Mouse (Mus musculus) cerebellum, adult 18-20 months (tissue): ENCODE results near the gene Asb1.

Source experiments
- DNase-seq, 2 experiments: peaks; one replicate each; pipeline ENCODE4 v3.0.0; 2021

Asb1 gene

DNA sequence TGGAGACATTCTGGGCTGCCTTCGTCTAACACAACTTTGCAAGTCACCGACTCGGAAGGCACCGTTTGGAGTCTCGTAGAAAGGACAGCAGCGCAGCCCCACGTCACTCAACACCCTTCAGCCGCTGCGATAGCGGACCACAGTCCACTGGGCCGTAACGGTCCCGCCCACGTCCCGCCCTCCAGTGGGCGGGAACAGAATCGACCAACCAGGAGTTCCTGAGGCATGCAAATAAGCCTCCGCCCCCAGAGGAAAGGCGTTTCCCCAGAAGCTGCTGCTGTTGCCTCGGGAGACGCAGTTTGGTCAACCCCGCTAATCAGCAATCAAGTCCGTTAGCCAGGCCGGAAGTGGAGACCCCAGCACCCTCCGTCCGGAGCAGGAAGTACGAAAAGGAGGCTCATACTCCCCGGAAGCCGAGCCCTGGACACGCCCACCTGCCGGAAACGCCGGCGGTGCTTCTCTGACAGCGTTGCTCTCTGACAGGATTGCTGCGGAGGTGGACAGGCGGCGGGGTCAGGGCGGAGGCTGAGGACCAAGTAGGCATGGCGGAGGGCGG lies at the start of gene Asb1:
Asb1 (plus strand) TSS at position 274 of the 556 bp plus-strand sequence.
- peak; percentile 91 to 93 for DNase-seq

DNA sequence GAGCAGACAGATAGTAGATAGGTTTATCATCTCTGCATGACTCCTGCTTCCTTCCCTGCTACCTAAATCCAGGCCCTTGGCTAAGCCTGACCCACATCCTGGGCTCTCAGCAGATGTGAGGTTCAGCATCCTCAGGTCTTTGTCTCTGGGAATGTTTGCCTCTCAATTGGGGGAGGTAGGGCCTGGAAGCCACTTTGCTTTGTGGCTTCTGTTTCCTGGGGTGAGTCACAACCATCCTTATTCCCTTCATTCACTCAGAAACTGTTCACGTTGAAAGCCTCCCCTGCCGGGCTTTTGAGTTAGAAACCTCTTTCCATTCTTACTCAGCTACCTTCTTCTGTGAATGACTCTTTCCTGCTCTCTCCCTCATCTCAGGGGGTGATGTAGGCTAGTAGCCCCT lies 47.6 kb upstream of the Asb1 start:
- no peak for DNase-seq

DNA sequence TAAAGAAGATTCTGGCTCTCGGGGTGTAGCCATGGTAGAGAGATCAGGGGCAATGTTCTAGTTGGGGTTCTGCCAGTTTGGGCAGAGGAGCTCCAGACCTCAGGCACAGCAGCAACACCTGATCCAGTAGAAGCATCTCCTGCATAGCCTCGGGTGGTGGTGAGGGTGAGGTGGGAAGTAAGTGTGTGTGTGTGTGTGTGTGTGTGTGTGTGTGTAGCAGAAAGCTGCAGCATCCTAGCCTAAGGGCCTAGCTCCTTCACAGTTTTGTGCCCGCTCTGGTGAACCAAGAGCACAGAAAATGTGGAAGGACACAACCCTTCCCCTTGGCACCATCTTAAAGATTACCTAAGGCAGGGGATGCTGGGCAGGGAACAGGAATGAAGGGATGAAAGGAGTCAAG lies 46.4 kb upstream of the Asb1 start:
- DNase-seq = peak in 1 of 2 experiments; percentile 10

DNA sequence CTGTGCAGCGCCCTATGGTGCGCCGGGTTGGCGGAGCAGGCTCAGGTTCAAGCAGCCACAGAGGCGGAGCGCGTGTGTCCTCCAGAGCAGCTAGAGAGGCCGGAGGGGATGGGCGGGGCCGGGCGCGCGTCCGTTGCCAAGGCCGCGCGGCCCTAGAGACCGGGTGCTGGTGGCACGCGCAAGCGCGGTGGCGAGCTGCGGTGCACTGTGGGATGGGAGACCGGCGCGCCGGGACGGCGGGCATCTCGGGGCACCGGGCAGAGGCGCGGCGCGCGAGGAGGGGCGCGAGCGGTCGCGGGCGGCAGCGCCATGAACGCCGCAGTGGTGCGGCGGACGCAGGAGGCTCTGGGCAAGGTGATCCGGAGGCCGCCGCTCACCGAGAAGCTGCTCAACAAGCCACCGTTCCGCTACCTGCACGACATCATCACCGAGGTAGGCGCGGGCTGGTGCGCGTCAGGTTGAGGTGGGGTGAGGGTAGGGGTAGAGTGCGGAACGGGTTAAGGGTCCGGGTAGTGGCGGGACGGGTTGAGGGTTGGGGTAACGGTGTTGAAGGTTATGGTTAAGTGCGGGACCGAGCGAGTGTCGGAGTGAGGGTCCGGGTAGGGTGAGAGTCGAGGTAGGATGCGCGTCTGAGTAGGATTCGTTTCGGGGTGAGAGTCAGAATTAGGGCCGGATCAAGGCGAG lies 45.7 kb upstream of the Asb1 start, which contains the start of gene Traf3ip1:
Traf3ip1 (plus strand) TSS at position 191 of the 684 bp plus-strand sequence.
- DNase-seq = peak; percentile 94 to 97

DNA sequence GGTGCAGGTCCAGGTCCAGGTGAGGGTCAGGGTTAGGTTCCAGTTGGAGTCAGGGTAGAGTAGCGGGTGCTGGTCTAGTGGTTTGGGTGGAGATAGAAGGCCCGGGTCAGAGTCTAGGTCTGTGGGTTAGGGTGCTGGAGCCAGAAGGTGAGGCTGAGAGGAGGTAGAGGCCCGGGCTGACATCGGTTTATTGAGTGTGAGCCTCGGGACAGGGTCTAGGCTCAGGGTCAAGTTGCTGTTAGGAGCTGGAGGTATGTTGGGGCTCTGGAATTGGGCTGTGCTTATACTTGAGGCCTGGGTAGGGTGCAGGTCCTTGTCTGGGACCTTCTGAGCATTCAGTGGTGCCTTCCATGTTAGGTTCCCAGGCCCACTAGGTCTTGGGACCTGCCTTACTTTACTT lies 45.0 kb upstream of the Asb1 start:
- no peak for DNase-seq

DNA sequence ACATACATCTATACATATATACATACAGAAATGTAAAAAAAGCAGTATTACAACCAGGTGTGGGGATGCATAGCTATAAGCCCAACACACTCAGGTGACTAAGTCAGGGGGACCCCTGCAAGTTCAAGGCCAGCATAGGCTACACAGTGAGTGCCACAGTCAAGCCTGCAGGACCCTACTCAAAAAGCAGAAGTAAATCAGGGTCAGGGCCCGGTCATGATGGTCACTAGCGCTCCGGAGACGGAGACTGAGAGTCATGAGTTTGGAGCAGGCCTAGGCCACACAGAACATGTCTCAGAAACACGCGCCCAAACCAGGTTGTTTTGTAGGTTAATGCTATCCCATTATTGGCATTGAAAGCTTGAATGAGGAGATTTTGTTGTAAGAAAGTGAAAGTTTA lies 41.8 kb upstream of the Asb1 start:
- DNase-seq = no peak

DNA sequence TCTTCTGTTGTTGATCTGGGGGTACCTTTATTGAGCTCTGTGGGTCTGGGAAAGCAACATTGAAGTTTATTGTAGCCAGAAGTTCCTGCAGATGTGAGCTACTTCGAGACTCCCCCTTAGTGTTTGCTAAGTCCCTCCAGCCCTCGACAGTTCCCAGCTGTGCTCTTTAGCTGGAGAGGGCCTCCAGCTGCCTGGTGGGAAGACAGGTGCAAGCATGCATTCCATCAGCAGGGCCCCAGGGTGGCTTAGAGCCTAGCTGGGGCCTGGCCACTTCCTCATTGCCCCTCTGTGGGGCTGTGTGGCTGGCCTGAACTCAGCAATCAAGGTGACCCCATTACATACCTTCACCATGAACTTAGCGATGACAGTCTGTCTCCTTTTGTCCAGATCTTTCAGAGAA lies 35.7 kb upstream of the Asb1 start:
- no peak for DNase-seq

DNA sequence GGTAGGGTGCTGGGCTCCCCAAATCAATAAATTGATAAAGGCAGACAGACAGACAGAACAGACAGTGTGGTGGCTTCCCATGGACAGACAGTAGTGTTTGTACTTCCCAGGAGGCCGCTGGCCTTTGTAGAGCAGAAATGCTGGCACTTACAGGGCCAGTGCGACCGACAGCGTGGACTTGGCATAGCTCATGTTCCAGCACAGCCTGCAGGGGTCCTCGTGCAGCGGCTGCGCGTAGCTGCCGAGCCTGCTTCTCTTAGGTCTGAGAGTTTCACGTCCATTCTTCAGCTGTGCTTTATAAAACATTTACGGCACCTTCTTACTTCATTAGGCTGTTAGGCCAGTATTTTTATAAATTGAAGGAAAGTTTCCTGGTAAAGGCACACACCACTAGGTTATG lies 25.4 kb upstream of the Asb1 start:
- no peak for DNase-seq

DNA sequence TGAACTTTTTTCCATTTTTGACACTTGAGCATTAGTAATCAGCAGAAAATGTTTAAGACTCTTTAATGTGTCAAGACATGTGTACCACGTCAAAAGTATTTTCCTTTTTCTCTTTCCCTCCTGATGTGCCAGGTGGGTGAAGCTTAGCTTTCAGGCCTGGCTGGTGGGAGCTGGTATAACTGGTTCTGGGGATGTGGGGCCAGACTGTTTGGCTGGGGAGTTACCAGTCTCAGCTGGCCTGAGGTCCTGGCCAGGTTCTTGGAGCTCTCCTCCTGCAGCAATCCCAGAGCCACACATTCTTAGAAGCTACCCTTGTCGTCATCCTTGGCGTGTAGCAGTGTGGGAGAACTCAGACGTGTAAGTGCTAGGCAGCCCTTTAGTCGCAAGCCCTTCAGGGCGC lies 24.7 kb upstream of the Asb1 start:
- DNase-seq = no peak

DNA sequence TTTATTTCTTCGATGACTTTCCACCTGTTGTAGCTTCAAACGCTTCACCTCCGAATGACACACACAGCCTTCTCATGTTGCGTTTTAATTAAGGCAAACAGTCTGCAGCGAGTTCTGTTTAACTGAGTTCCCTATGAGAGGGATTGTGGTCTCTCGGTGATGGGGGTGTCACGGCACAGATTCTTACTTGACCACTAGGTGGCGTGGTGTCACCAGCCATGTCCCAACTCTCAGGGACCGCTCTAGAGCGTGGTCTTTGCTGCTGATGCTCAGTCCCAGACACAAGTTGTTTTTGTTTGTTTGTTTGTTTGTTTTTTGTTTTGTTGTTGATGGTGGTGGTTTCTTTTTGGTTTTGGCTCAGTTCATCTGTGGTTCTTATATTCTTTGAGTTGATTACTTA lies 16.6 kb upstream of the Asb1 start:
- DNase-seq = peak; percentile 55 to 66

DNA sequence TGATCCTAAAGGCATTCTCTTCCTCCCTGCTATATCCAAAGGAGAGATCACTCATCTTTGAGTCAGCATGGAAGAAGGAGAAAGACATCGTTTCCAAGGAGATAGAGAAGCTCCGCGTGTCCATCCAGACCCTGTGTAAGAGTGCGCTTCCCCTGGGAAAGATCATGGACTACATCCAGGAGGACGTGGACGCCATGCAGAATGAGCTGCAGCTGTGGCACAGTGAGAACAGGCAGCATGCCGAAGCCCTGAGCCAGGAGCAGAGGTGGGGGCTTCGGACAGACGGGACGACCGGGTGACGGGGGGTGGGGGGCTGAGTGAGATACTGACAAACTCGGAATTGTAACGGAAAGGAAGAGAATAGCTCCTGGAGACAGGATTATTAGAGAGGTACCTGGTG lies 14.5 kb upstream of the Asb1 start:
- DNase-seq = no peak

DNA sequence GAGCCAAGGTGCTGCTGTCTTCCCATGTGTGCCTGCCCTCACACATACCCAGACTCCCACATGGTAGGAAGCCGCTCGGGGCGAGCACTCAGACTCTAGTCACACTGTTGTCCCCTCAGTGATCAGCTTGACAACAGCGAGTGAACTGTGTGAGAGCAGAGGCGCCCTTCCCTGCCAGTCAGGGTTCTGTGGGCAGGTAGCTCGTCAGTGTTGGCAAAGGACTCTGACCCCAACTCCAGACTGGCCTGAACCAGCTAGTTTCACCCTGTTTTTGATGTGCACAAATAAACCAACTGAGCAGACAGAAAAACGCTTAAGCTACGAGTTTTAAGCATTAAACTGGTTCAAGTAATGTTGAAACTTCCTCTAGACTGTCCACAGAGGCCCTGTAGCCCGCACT lies 10.2 kb upstream of the Asb1 start:
- no peak for DNase-seq

DNA sequence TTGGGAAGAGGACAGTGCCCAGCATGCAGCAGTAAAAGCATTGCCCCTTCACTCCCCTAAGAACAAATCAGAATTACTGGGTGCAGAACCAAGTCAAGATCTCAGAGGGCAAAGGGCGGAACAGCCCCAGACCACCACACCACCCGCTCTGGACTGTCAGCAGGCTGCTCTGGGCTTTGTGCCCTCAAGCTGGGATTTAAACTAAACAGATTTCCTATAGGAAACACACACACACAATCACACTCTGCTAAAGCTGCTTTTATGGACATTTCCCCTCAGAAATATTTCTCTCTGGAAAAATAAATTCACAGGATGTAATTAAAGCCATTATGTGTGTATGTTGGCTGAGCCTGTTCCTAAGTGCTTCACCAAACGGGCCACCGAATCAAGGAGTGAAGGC lies 8.1 kb upstream of the Asb1 start:
- DNase-seq = no peak

DNA sequence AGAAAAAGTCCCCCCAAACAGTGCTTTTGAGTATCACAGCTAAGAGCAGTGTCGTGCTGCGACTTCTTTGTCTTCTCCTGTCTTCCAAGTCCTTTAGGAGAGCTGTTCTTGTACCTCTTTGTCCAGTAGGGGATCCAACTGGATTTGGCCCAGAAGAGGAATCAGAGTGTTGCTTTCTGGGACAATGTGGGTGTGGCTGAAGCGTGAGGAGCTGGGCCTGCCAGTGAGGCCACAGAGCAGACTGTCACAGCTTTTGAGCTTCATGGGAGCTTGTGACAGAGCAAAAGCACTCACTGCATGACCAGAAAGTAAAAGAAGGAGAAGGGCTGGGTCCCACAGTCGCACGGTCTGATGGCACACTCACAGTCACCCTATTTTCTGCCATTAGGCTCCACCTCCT lies 7.5 kb upstream of the Asb1 start:
- no peak for DNase-seq

DNA sequence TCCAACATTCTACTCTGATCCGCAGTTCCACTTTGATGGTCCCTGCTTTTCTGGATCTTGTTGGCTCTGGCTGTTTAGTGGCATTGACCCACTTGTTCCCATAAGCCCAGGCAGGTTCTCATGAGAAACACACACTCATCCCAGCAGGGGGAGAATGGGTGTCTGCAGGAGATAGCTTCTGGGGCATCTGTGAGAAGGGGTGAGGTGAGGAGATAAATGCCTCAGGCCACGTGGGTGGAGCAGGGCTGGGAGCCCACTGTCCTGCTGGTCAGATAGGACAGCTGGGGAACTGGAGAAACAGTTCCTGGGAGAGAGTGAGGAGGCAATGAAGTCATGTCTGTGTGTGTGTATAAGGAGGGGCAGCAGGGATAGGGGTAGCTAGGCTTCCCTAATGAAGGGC lies 6.9 kb upstream of the Asb1 start:
- DNase-seq = no peak

DNA sequence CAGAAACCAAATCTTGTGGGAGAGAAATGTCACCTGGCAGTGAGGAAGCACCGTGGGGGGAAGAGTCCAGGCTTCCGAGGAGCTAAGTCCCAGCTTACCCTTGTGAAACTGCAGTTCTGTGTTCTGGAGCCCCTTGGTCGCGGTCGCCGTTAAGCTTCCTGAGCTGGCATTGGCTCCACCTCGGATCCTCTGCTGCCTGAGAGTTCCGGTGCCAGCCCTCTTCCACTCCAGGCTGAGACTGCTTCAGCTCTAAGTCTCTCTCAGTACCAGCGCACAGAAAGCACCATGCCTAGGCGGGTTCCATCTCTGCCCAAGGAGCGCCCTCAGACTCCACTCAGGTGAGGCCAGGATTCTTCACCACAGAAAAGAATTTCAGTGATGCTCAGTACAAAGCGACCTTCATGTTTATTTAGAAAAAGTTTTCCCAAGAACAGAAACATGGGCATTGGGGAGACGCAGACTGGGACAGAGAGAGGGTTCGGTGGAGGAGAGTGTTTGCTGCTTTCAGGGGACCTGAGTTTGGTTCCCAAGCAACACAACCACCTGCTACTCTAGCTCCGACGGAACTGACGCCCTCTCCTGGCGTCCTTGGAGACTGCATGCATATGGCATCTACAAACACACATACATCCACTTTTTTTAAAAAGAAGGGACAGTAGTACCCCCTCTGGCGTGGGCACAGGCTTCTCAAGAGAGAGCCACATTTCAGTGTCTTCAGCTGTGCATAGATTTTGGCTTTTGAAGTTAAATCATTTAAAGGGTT lies 6.2 kb upstream of the Asb1 start:
- DNase-seq = no peak

DNA sequence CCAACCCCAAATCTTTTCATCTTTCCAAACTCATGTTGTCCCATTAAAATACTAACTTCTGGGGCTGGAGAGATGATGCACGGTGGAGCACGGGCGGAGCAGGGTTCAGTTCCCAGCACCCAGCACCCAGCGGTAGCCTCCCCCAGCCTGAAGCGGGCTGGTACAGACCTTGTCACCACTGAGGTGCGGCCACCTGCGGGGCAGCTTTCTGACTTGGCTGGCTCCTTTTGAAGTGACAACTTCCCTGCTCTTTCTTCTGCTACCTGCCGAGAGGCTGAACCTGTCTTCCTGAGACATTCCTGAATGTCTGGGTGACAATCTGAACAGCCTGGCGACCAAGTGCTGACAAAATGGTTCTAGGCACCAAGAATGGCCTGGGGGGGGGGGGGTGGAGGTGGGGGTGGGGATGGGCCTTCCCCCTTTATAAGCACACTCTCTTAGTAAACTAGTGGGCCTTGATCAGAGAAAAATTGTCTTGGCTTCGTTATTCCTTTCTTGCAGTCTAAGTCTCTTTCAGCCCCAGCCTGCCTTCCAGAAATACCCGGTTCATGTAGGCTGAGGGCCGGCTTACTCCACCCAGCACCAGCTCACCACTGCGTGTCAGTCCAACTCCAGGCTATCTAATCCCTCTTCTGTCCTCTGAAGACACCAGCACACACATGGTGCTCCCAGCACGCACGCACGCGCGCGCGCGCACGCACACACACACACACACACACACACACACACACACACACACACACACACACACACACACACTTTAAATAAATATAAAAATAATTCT lies 2.4 kb upstream of the Asb1 start:
- no peak for DNase-seq

DNA sequence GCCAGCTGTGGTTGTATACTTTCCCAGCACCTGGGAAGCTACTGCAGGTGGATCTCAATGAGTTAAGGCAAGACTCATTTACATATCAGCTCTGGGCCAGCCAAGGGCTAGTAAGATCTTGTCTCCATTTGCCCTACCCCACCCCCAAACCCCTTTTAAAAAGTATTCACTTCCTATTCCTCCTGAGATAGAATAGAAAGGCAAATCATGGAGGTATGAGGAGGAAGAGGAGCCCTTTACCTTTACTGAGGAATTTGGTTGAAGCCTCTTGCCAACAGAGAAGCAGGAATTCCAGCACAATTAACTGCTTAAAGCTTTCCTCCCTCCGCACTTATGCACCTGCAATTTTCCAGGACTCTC lies 1.8 kb upstream of the Asb1 start:
- no peak for DNase-seq

DNA sequence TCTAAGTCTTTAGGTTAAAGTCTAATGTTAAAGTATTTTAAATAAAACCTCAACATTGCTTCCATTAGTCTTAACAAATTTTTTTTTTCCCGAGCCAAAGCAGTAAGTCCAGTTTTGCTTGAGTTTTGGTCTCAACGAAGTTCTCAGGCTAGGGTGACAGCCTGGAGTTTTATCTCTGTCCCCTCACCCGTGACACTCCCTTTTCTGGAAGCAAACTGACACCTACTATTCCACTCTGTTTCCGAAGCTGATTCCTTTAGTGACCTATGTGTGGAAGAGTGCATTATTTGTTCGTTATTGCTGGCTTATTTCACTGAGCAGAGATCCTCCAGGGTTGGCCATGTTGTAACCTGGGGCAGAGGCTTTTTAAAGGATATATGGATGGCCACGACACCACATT lies 1.1 kb upstream of the Asb1 start:
- DNase-seq = no peak

DNA sequence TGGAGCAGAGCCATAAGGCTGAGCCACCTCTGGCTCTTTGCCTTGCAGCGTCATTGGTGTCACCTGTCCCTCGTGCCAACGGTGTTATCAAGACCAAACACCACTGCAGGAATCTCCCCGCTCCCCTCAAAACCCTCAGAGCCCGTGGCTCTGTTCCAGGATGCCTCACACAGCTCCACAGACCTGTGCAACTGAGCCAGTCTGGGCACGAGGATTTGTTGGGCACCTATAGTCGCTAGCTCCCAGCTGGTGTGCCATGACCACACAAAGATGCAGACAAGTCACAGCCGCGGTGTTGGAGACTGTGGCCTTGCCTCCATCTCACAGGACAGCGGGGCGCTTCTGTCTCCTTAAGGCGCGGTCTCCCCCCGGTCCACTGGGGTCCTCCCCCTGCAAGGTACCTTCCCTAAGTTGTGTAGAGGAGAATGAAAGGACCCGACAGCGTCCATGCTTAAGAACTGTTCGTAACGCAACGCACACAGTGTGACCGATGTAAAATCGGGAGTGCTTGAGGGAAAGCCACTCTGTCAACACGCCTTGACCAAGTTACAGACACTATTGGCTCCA lies 557 bp upstream of the Asb1 start:
- DNase-seq = peak; percentile 30 to 48

DNA sequence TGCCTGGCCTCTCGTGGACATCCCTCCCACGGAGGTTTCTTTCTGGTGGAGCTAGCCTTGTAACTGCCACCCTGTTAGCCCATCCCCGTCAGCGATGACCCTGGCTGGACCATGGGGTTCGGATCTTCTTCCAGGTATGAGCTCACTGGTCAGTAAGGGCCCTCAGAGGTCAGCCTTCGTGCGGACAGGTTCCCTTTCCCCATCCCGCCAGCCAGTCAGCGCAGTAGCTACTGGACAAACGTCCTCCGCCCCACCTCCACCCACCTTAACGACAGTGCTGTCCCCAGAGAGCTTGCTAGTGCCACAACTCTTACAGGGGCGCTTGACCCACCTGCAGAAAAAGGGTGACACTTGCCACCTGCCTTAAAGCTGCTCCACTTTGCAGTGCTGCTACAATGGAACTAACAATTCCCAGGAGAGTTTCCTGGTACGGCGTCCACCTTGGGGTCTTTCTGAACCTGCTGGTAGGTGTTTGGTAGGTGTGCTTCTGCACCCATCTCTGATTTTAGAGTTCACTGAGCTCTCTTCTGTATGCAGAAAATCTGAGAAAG lies 773 bp downstream of the Asb1 start:
- peak; percentile 30 to 33 for DNase-seq

DNA sequence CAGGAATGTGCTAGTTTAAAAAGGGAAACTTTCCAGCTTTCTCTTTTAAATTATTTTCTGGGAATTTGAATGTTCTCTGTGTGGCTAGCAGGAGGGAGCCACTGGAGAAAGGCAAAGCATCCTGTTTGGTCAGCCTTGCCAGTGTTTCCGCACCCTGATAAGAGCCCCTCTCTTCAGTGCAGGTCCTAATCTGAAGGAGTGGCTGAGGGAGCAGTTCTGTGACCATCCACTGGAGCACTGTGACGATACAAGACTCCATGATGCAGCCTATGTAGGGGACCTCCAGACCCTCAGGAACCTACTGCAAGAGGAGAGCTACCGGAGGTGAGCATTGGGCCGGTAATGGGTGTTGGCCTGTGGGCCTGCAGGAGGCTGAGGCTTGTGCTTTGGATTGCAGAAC lies 3.6 kb downstream of the Asb1 start:
- no peak for DNase-seq

DNA sequence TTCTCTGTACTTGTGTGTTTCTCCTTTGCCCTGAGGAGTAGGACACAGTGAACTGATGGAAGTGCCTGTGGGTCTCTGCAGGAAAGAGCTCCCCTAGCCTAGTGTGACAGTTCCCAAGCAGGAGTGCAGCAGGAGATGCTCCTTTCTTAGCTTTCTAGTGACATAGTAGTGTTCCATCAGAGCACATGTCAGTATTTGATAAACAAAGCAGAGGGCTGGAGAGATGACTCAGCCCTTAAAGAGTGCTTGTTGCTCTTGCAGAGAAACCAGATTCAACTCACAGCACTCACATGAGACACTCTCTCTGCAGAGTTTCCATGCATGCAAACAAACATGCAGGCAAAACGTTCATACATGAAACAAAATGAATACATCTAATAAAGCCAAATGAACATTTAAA lies 4.9 kb downstream of the Asb1 start:
- DNase-seq = no peak
